Mouse (Mus musculus): ENCODE measurements at regions not wholly inside any gene's neighbourhood (a gene's known extent, or its start where the extent isn't known, plus 50 kb on each side); places are given as distances from the start of the nearest gene placed in this dataset.

DNA sequence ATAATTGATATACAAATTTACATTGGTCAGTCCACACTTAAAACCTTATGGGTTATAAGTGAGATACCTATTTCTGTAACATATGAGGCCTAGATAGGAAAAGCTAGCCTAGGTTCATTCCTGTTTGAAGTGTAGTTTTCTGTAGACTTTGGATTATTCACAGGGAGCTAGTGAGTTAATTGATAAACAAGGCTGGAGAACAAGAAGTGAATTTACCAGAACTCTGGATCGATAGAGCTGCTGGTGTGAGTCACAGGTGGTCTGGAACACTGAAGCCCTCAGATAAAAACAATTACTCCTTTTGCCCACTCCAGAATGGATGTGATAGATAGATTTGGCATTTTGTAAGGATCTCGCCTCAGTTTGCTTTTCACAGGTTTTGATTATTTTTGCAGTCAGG, 62.0 kb upstream of the Rtl1 start:
- Histone ChIP-seq H3K4me1 (ENCODE audit: control insufficient read depth, insufficient read depth, low read length) (no peaks in the 10 kb centered on the region), H3K4me2 (ENCODE audit: low read depth, low read length) (no peak overlapping the region), H3K9me3 (ENCODE audit: control insufficient read depth, low read length) (no peaks in the 10 kb centered on the region), H3K4me3 (ENCODE audit: low read length) (no peak overlapping the region), H3K36me3 (ENCODE audit: control insufficient read depth, insufficient read depth, low read length) (no peaks in the 10 kb centered on the region), H3K27ac (ENCODE audit: low read length) (no peak overlapping the region), H3K9ac (ENCODE audit: low read depth, low read length) (no peak overlapping the region), H3K27me3 (replicated peaks; ENCODE audit: control insufficient read depth, insufficient read depth, low read length) (no peaks in the 10 kb centered on the region)
- 77% methylated on average over 2 of the region's 2 CpGs for WGBS
- ATAC-seq: no peak

DNA sequence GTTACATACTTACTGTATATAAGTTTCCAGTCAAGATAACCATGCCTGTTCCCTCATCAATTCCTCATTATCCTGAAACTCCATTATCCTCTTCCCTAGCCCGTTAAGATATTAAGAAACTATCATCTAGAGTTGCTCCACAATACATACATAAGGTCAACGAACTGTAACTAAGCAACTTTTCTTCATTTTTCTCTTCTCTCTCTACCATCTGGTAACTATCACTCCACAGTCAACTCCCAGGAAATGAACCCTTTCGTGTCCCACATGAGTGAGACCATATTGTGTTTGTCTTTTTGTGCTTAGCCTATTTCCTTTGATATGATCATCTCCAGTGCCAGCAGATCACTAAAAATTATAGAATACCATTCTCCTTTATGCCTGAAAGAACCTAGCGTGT, 74.6 kb upstream of the Rtl1 start:
- Histone ChIP-seq H3K9ac (ENCODE audit: low read depth, low read length) (no peak overlapping the region), H3K4me3 (ENCODE audit: low read length) (no peak overlapping the region), H3K9me3 (ENCODE audit: control insufficient read depth, low read length) (no peaks in the 10 kb centered on the region), H3K4me1 (ENCODE audit: control insufficient read depth, insufficient read depth, low read length) (no peaks in the 10 kb centered on the region), H3K36me3 (ENCODE audit: control insufficient read depth, insufficient read depth, low read length) (no peaks in the 10 kb centered on the region), H3K4me2 (ENCODE audit: low read depth, low read length) (no peak overlapping the region), H3K27me3 (replicated peaks; ENCODE audit: control insufficient read depth, insufficient read depth, low read length) (no peaks in the 10 kb centered on the region), H3K27ac (ENCODE audit: low read length) (no peak overlapping the region)
- no peak for ATAC-seq
- 76% methylated on average over 4 of the region's 4 CpGs for WGBS

DNA sequence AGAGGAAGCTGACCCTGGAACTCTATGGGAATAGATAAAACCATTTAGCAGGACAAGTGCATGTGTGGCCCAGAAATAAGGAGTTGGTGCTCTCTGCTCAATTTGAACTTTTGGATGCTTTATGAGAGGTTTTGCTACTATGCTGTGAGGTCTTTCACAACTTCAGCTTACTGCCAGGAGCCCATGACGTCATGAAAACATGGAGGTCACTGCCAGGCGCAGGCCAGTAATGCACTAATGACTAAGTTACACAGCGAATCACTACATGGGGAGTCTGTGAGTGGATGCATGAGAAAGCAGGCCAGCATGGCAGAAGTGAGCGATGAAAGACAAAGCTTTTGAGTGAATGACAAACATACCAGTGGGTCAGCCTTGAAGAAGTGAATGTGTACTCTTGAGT, 93.9 kb upstream of the Rtl1 start:
- H3K27ac ChIP-seq (ENCODE audit: low read length): no peak overlapping the region
- no peaks in the 10 kb centered on the region for H3K27me3 ChIP-seq (replicated peaks; ENCODE audit: control insufficient read depth, insufficient read depth, low read length)
- H3K4me1 ChIP-seq (ENCODE audit: control insufficient read depth, insufficient read depth, low read length): no peaks in the 10 kb centered on the region
- no peaks in the 10 kb centered on the region; the same call in 1 of the 2 replicates for H3K36me3 ChIP-seq (ENCODE audit: control insufficient read depth, insufficient read depth, low read length)
- WGBS: 90% methylated on average over 4 of the region's 4 CpGs
- no peak overlapping the region for H3K4me2 ChIP-seq (ENCODE audit: low read depth, low read length)
- H3K4me3 ChIP-seq (ENCODE audit: low read length): no peak overlapping the region
- no peak overlapping the region for H3K9ac ChIP-seq (ENCODE audit: low read depth, low read length)
- no peaks in the 10 kb centered on the region for H3K9me3 ChIP-seq (ENCODE audit: control insufficient read depth, low read length)
- ATAC-seq: no peak

DNA sequence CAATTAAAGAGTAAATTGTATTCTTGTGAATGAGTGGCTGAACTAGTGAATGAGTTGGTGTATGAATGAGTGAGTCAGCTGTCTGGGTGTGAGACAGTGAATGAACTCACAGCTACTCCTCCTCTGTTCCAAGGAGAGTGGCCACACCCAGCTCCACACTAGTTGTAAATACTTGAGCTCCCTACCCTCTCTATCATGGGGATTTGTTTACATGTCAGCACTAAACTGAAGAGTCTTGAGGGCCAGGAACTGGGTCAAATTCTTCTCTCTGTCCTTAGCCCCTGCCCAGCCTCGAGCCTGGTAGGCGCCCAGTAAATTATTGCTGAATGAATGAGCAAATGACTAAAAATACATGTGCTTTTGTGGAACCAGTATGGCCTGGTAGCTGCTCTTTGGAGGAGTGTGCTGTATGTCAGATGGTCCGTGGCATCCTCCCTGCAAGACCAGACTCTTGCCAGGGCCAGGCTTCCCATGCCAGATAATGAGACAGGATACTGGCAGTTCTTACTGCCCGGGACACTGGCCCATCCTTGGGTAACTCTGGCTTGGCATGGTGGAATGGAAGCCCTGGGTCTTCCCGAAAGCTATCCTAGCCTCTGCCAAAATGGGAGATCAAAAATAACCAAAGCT, 94.8 kb upstream of the Rtl1 start:
- Histone ChIP-seq H3K9me3 (ENCODE audit: control insufficient read depth, low read length) (no peaks in the 10 kb centered on the region), H3K27me3 (replicated peaks; ENCODE audit: control insufficient read depth, insufficient read depth, low read length) (no peaks in the 10 kb centered on the region), H3K4me1 (ENCODE audit: control insufficient read depth, insufficient read depth, low read length) (no peaks in the 10 kb centered on the region), H3K9ac (ENCODE audit: low read depth, low read length) (no peak overlapping the region), H3K4me3 (ENCODE audit: low read length) (no peak overlapping the region), H3K4me2 (ENCODE audit: low read depth, low read length) (no peak overlapping the region), H3K36me3 (ENCODE audit: control insufficient read depth, insufficient read depth, low read length) (no peaks in the 10 kb centered on the region; the same call in 1 of the 2 replicates), H3K27ac (ENCODE audit: low read length) (no peak overlapping the region)
- WGBS: 71% methylated on average over 5 of the region's 5 CpGs
- ATAC-seq: no peak

DNA sequence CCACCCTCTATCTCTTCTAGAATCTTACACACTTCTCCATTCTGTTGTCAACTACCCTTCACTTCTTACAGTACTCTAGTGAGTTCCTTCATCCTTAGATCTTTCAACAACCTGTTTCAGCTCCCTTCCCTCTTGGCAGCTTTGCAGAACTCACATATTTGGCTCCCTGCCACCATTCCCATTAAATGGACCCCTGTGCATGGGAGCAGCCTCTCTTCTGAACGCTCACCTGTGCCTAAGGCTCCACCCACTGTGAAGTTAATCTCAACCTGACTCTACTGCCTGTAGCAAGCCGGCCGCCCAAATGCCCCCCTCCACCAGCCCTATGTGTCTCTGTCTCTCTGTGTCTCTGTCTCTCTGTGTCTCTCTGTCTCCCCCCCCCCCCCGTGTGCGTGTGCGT, 106.7 kb upstream of the Rtl1 start:
- H3K27ac ChIP-seq (ENCODE audit: low read length): no peak overlapping the region
- no peak overlapping the region for H3K9ac ChIP-seq (ENCODE audit: low read depth, low read length)
- WGBS: 71% methylated on average over 3 of the region's 6 CpGs
- H3K27me3 ChIP-seq (replicated peaks; ENCODE audit: control insufficient read depth, insufficient read depth, low read length): no peaks in the 10 kb centered on the region
- no peak overlapping the region for H3K4me2 ChIP-seq (ENCODE audit: low read depth, low read length)
- no peaks in the 10 kb centered on the region for H3K36me3 ChIP-seq (ENCODE audit: control insufficient read depth, insufficient read depth, low read length)
- no peaks in the 10 kb centered on the region for H3K4me1 ChIP-seq (ENCODE audit: control insufficient read depth, insufficient read depth, low read length)
- no peaks in the 10 kb centered on the region for H3K9me3 ChIP-seq (ENCODE audit: control insufficient read depth, low read length)
- ATAC-seq: no peak
- H3K4me3 ChIP-seq (ENCODE audit: low read length): no peak overlapping the region

DNA sequence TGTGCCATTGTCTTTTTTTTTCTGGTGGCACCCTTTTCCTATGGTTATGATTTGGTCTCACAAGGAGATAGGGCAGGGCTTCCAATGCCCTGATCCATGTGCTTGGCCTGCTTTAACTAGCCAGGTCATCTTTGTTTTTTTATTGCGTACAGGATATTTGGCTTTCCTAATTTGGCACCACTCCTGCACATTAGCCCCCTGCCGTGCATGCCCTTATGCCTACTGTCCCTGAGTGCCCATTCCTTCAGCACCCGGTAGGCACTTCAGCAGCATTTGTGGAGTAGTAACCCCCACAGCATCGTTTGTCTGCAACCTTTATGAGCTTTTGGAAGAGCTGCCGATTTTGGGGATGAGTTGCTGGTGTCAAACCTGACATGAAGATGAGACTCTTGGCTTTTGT, 109.5 kb upstream of the Rtl1 start:
- Histone ChIP-seq H3K4me3 (ENCODE audit: low read length) (no peak overlapping the region), H3K27ac (ENCODE audit: low read length) (no peak overlapping the region), H3K9me3 (ENCODE audit: control insufficient read depth, low read length) (no peaks in the 10 kb centered on the region), H3K4me1 (ENCODE audit: control insufficient read depth, insufficient read depth, low read length) (no peaks in the 10 kb centered on the region), H3K9ac (ENCODE audit: low read depth, low read length) (no peak overlapping the region), H3K4me2 (ENCODE audit: low read depth, low read length) (no peak overlapping the region), H3K36me3 (ENCODE audit: control insufficient read depth, insufficient read depth, low read length) (0 out of 2 replicates have a peak, but pooled peaks cover 7% of the 10 kb centered on the region), H3K27me3 (replicated peaks; ENCODE audit: control insufficient read depth, insufficient read depth, low read length) (no peaks in the 10 kb centered on the region)
- WGBS: 86% methylated on average over 5 of the region's 5 CpGs
- no peak for ATAC-seq

DNA sequence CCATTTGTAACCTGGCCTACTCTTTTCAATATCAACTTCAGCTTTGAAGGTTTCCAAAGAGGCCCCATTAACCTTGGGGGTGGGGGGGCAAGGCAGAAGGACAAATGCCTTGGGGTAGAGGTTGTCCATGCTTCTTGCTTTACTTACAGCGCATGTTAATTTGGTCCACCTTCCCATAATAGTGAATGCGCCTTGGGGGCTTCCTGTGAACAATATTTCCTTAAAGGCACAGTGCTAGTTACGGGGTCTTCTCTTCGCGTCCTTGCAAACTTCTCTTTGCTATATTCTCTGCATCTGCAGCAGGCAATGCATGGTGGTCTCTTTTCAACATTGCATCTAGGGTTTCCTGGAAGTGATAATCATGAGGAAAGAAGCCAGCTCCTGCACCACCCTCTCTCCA, 111.3 kb upstream of the Rtl1 start:
- Histone ChIP-seq H3K4me1 (ENCODE audit: control insufficient read depth, insufficient read depth, low read length) (no peaks in the 10 kb centered on the region), H3K4me2 (ENCODE audit: low read depth, low read length) (no peak overlapping the region), H3K9me3 (ENCODE audit: control insufficient read depth, low read length) (no peaks in the 10 kb centered on the region), H3K9ac (ENCODE audit: low read depth, low read length) (no peak overlapping the region), H3K27me3 (replicated peaks; ENCODE audit: control insufficient read depth, insufficient read depth, low read length) (no peaks in the 10 kb centered on the region), H3K27ac (ENCODE audit: low read length) (no peak overlapping the region), H3K36me3 (ENCODE audit: control insufficient read depth, insufficient read depth, low read length) (0 out of 2 replicates have a peak, but pooled peaks cover 7% of the 10 kb centered on the region), H3K4me3 (ENCODE audit: low read length) (no peak overlapping the region)
- no peak for ATAC-seq
- WGBS: 96% methylated on average over 5 of the region's 5 CpGs

DNA sequence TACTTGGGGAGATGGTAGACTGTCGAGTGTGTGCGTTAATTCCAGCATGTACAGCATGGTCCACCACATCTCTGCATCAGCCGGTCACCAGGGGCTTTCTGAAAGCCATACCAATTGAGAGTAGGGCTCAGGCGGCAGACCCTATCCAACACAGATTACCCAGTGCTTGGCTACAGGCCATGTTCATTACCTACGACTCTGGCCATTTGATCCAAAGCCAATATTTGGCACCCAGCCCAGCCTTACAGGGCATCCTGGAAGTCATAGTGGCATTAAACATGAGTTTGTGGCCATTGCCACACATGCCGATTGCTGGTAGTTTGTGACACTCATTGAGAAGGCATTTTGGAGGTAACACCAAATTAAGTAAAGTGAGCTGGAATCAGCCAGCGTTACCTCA, 111.8 kb upstream of the Rtl1 start:
- 91% methylated on average over 7 of the region's 7 CpGs for WGBS
- no peak overlapping the region for H3K4me3 ChIP-seq (ENCODE audit: low read length)
- no peak overlapping the region for H3K27ac ChIP-seq (ENCODE audit: low read length)
- no peak for ATAC-seq
- no peak overlapping the region for H3K4me2 ChIP-seq (ENCODE audit: low read depth, low read length)
- no peak overlapping the region for H3K9ac ChIP-seq (ENCODE audit: low read depth, low read length)
- 0 out of 2 replicates have a peak, but pooled peaks cover 7% of the 10 kb centered on the region for H3K36me3 ChIP-seq (ENCODE audit: control insufficient read depth, insufficient read depth, low read length)
- no peaks in the 10 kb centered on the region for H3K4me1 ChIP-seq (ENCODE audit: control insufficient read depth, insufficient read depth, low read length)
- H3K27me3 ChIP-seq (replicated peaks; ENCODE audit: control insufficient read depth, insufficient read depth, low read length): no peaks in the 10 kb centered on the region
- no peaks in the 10 kb centered on the region for H3K9me3 ChIP-seq (ENCODE audit: control insufficient read depth, low read length)

DNA sequence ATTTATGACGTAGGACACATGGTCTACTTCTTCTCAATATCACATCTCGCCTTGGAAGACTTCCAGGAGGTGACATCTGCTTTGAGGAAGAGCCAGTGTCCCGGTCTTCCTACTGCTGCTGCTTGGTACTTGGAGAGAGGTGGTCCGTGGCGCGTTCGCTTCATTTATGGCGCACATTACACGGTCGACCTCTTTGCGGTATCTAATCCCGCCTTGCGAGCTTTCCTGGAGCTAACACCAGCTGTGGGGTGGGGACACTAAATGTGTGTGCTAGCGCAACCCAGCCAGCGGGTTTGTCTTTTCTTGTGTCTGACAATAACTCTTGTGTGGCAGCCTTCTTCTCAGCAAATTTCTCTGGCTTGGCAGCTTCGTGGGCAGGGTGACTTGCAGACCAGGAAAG, 112.3 kb upstream of the Rtl1 start:
- Histone ChIP-seq H3K4me1 (ENCODE audit: control insufficient read depth, insufficient read depth, low read length) (no peaks in the 10 kb centered on the region), H3K36me3 (ENCODE audit: control insufficient read depth, insufficient read depth, low read length) (0 out of 2 replicates have a peak, but pooled peaks cover 7% of the 10 kb centered on the region), H3K4me2 (ENCODE audit: low read depth, low read length) (no peak overlapping the region), H3K27me3 (replicated peaks; ENCODE audit: control insufficient read depth, insufficient read depth, low read length) (no peaks in the 10 kb centered on the region), H3K4me3 (ENCODE audit: low read length) (no peak overlapping the region), H3K9ac (ENCODE audit: low read depth, low read length) (no peak overlapping the region), H3K27ac (ENCODE audit: low read length) (no peak overlapping the region), H3K9me3 (ENCODE audit: control insufficient read depth, low read length) (no peaks in the 10 kb centered on the region)
- 94% methylated on average over 16 of the region's 16 CpGs for WGBS
- no peak for ATAC-seq

DNA sequence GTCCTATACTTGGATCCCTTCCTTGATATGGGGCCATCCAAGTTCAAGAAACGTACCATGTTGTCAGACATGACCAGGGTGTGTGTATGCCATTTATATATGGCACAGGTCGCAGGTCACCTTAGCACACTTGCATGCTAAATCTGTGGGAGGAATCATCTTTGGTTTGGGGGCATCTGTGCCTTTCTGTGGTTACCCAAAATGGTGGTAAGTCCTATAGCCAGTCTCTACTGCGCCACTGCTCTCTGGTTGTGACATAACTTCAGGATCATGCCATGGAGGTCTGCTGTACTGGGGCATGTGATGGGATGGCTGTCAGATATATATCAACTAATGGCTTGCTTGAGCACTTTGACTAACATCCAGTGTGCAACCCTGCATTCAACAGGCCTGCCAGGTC, 112.9 kb upstream of the Rtl1 start:
- 92% methylated on average over 3 of the region's 3 CpGs for WGBS
- Histone ChIP-seq H3K27ac (ENCODE audit: low read length) (no peak overlapping the region), H3K4me1 (ENCODE audit: control insufficient read depth, insufficient read depth, low read length) (no peaks in the 10 kb centered on the region), H3K27me3 (replicated peaks; ENCODE audit: control insufficient read depth, insufficient read depth, low read length) (no peaks in the 10 kb centered on the region), H3K9me3 (ENCODE audit: control insufficient read depth, low read length) (no peaks in the 10 kb centered on the region), H3K36me3 (ENCODE audit: control insufficient read depth, insufficient read depth, low read length) (peaks cover 10% of the 10 kb centered on the region; the same call in 1 of the 2 replicates), H3K9ac (ENCODE audit: low read depth, low read length) (no peak overlapping the region), H3K4me2 (ENCODE audit: low read depth, low read length) (no peak overlapping the region), H3K4me3 (ENCODE audit: low read length) (no peak overlapping the region)
- ATAC-seq: no peak

All from intestine, embryonic 16.5 days (tissue).